Mouse (Mus musculus): ENCODE data around the gene Mapk13. TPM values are rescaled to one million over a fixed set of nuclear protein-coding genes. Genes with fewer than 3 reads are reported as not detected.

Gene Mapk13
- total and polyA plus RNA-seq, 3 experiments: 0.04 to 1.4 TPM; not detected in 1

GRCm38 (mm10) chr17:28785036-28785435 lies 15.9 kb downstream of the Mapk13 start:
- H3K79me2 ChIP-seq (ENCODE audit: control insufficient read depth, insufficient read depth, low read length, poor library complexity): no peaks in the 10 kb centered on the region
- H3K4me3 ChIP-seq (ENCODE audit: control insufficient read depth in 1 of 2, insufficient read depth in 1 of 2, low read depth in 2 of 2, low read length in 2 of 2): no peak overlapping the region
- H3K4me1 ChIP-seq (ENCODE audit: control insufficient read depth in 1 of 2, insufficient read depth in 2 of 2, low read length in 2 of 2): no peaks in the 10 kb centered on the region
- H3K27ac ChIP-seq (ENCODE audit: control insufficient read depth, low read depth, low read length): no peak overlapping the region
- H3K27me3 ChIP-seq (ENCODE audit: control insufficient read depth in 1 of 2, insufficient read depth in 2 of 2, low read length in 2 of 2): no peaks in the 10 kb centered on the region
- H3K36me3 ChIP-seq (ENCODE audit: control insufficient read depth in 1 of 2, insufficient read depth in 2 of 2, low read length in 2 of 2): no peaks in the 10 kb centered on the region
- no peak for DNase-seq (ENCODE audit: low read depth, low spot score)
- no peak overlapping the region for H3K9ac ChIP-seq (ENCODE audit: control insufficient read depth, low read depth, low read length, poor library complexity, severe bottlenecking)
- no peaks in the 10 kb centered on the region for H3K9me3 ChIP-seq (replicated peaks; ENCODE audit: insufficient read depth, low read length)
- TF ChIP-seq MXI1 (IDR thresholded peaks at IDR 0.05; ENCODE audit: low read depth, low read length) (no peak), ELF1 (IDR thresholded peaks at IDR 0.05; ENCODE audit: low read depth, low read length) (no peak), BHLHE40 (IDR thresholded peaks at IDR 0.05; ENCODE audit: borderline replicate concordance, low read depth, low read length) (no peak), RAD21 (IDR thresholded peaks at IDR 0.05; ENCODE audit: low read depth, low read length) (no peak), GABPA (IDR thresholded peaks at IDR 0.05; ENCODE audit: low read depth, low read length) (no peak), MEF2A (IDR thresholded peaks at IDR 0.05; ENCODE audit: extremely low read depth, insufficient replicate concordance, low read depth, low read length, poor library complexity, severe bottlenecking) (no peak), ZKSCAN1 (IDR thresholded peaks at IDR 0.05; ENCODE audit: low read depth, low read length) (no peak), RCOR1 (IDR thresholded peaks at IDR 0.05; ENCODE audit: low read depth, low read length) (no peak), MAFK (IDR thresholded peaks at IDR 0.05; ENCODE audit: borderline replicate concordance, low read depth, low read length) (no peak), TCF12 (IDR thresholded peaks at IDR 0.05; ENCODE audit: low read depth, low read length) (no peak), POLR2A (IDR thresholded peaks at IDR 0.05; ENCODE audit: control insufficient read depth in 1 of 2, insufficient read depth in 1 of 2, low read depth in 1 of 2, low read length in 2 of 2, poor library complexity in 1 of 2) (no peak), JUND (IDR thresholded peaks at IDR 0.05; ENCODE audit: low read depth, low read length) (no peak), USF1 (IDR thresholded peaks at IDR 0.05; ENCODE audit: low read depth, low read length) (no peak), UBTF (IDR thresholded peaks at IDR 0.05; ENCODE audit: borderline replicate concordance, insufficient read depth, low read depth, low read length) (no peak), POLR2AphosphoS2 (IDR thresholded peaks at IDR 0.05; ENCODE audit: low read length) (no peak), MYB (IDR thresholded peaks at IDR 0.05; ENCODE audit: low read depth, low read length) (no peak), NRF1 (IDR thresholded peaks at IDR 0.05; ENCODE audit: insufficient read depth, low read depth, low read length, poor library complexity, severe bottlenecking) (no peak), TAL1 (IDR thresholded peaks at IDR 0.05; ENCODE audit: low read length) (no peak)

GRCm38 (mm10) chr17:28787507-28787906 lies 18.4 kb downstream of the Mapk13 start:
- no peaks in the 10 kb centered on the region for H3K79me2 ChIP-seq (ENCODE audit: control insufficient read depth, insufficient read depth, low read length, poor library complexity)
- no peak for DNase-seq (ENCODE audit: low read depth, low spot score)
- no peaks in the 10 kb centered on the region for H3K4me1 ChIP-seq (ENCODE audit: control insufficient read depth in 1 of 2, insufficient read depth in 2 of 2, low read length in 2 of 2)
- no peak overlapping the region for H3K9ac ChIP-seq (ENCODE audit: control insufficient read depth, low read depth, low read length, poor library complexity, severe bottlenecking)
- H3K27me3 ChIP-seq (ENCODE audit: control insufficient read depth in 1 of 2, insufficient read depth in 2 of 2, low read length in 2 of 2): no peaks in the 10 kb centered on the region
- no peak overlapping the region for H3K4me3 ChIP-seq (ENCODE audit: control insufficient read depth in 1 of 2, insufficient read depth in 1 of 2, low read depth in 2 of 2, low read length in 2 of 2)
- H3K27ac ChIP-seq (ENCODE audit: control insufficient read depth, low read depth, low read length): no peak overlapping the region
- H3K9me3 ChIP-seq (replicated peaks; ENCODE audit: insufficient read depth, low read length): no peaks in the 10 kb centered on the region
- TF ChIP-seq MAZ (IDR thresholded peaks at IDR 0.05; ENCODE audit: low read depth, low read length) (no peak), CTCF (IDR thresholded peaks at IDR 0.05 in 2 of 3, conservative IDR thresholded peaks at IDR 0.05 in 1 of 3; ENCODE audit: control insufficient read depth in 1 of 3, insufficient read depth in 1 of 3, low read depth in 2 of 3, low read length in 3 of 3, poor library complexity in 1 of 3, severe bottlenecking in 1 of 3) (no peak), TCF12 (IDR thresholded peaks at IDR 0.05; ENCODE audit: low read depth, low read length) (no peak), RAD21 (IDR thresholded peaks at IDR 0.05; ENCODE audit: low read depth, low read length) (no peak), MYC (IDR thresholded peaks at IDR 0.05; ENCODE audit: low read depth, low read length) (no peak), USF1 (IDR thresholded peaks at IDR 0.05; ENCODE audit: low read depth, low read length) (no peak), SMC3 (IDR thresholded peaks at IDR 0.05; ENCODE audit: low read depth, low read length) (no peak)
- H3K36me3 ChIP-seq (ENCODE audit: control insufficient read depth in 1 of 2, insufficient read depth in 2 of 2, low read length in 2 of 2): no peaks in the 10 kb centered on the region

Data from MEL (cell line).